Mouse (Mus musculus) spleen, adult 2 months (tissue): Measurements from ENCODE around the gene Ktn1.

Experiments used
- CTCF ChIP-seq: fragments of 200-500 bp; IDR thresholded peaks from 2 replicates; pipeline ENCODE4 v1.5.1; 2011; ENCODE audit warnings: mild to moderate bottlenecking, inconsistent platforms; ENCODE audit not compliant: insufficient read depth, insufficient read length, insufficient replicate concordance; ENCODE audit errors: extremely low read depth
- POLR2A ChIP-seq: fragments of 200-500 bp; IDR thresholded peaks from 2 replicates; pipeline ENCODE4 v1.6.1; 2011; ENCODE audit warnings: low read depth, low read length, inconsistent platforms

DNA sequence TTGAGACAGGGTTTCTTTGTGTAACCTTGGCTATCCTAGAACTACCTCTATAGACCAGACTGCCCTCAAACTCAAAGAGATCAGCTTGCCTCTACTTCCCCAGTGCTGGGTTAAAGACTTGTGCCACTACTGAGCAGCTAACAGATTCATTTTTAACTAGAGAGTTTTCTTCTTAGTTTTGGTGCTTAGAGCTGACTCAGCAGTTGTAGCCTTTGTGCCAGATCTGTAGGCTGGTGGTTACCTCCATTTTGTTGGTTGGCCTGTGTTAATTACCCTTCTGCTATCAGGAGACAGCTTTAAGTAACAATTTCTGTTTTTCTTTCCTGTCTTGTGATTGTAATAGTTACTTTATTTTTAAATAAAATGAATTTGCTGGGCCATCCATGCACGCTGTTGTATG is 80.3 kb downstream of the Ktn1 start:
- TF ChIP-seq CTCF (no peak), POLR2A (no peak)
